Mouse (Mus musculus) limb, embryonic 11.5 days (tissue): ENCODE measurements around the gene Gm21860. TPM values are rescaled to one million over a fixed set of nuclear protein-coding genes. Genes with fewer than 3 reads are reported as not detected.
A peak's percentile ranks its signal among the peaks of the same experiment; 100 is the strongest.
"Not testable (repeated sequence)": the region's sequence is repeated elsewhere in the genome, so short reads cannot be mapped to it uniquely, and the experiment has no call there.

ENCODE experiments used
- ATAC-seq: fragments of 200-750 bp; cut with Nextera tagmentation; 2 replicates; pipeline ENCODE4 v1.8.0; 2017; ENCODE audit warnings: low read depth; ENCODE audit not compliant: insufficient number of reproducible peaks, low FRiP score, low TSS enrichment
- DNase-seq: peaks from one replicate; pipeline ENCODE4 v3.0.0-alpha.2; 2015; ENCODE audit warnings: low spot score
- H3K27ac ChIP-seq: fragments of 300-500 bp; sonication (generic); replicated peaks from 2 replicates; pipeline ENCODE4 v1.5.1; 2014; ENCODE audit warnings: low read depth, mild to moderate bottlenecking, low read length
- H3K27me3 ChIP-seq: fragments of 300-500 bp; sonication (generic); 2 replicates; pipeline ENCODE4 v1.6.1; 2014; ENCODE audit warnings: mild to moderate bottlenecking, low read length, mixed read lengths; ENCODE audit not compliant: control insufficient read depth, insufficient read depth
- H3K36me3 ChIP-seq: fragments of 300-500 bp; sonication (generic); 2 replicates; pipeline ENCODE4 v1.6.1; 2014; ENCODE audit warnings: mild to moderate bottlenecking, low read length, moderate library complexity, mixed read lengths; ENCODE audit not compliant: control insufficient read depth, insufficient read depth
- H3K4me1 ChIP-seq: fragments of 300-500 bp; sonication (generic); 2 replicates; pipeline ENCODE4 v1.6.1; 2014; ENCODE audit warnings: low read length, mixed read lengths; ENCODE audit not compliant: control insufficient read depth, insufficient read depth
- H3K4me2 ChIP-seq: fragments of 300-500 bp; sonication (generic); 2 replicates; pipeline ENCODE4 v1.6.1; 2014; ENCODE audit warnings: low read depth, mild to moderate bottlenecking, moderate library complexity; ENCODE audit not compliant: severe bottlenecking
- H3K4me3 ChIP-seq: fragments of 300-500 bp; sonication (generic); 2 replicates; pipeline ENCODE4 v1.5.1; 2014; ENCODE audit warnings: low read depth, low read length
- H3K9ac ChIP-seq: fragments of 300-500 bp; sonication (generic); 2 replicates; pipeline ENCODE4 v1.6.1; 2014; ENCODE audit warnings: mild to moderate bottlenecking, low read length
- H3K9me3 ChIP-seq: fragments of 300-500 bp; sonication (generic); 2 replicates; pipeline ENCODE4 v1.6.1; 2016; ENCODE audit warnings: low read length; ENCODE audit not compliant: control insufficient read depth
- WGBS: fragments of 180-500 bp; shearing (Covaris S2); extraction: QIAGEN DNeasy Blood & Tissue Kit; methylation state at CpG from one replicate; pipeline ENCODE4 v1.1.7; 2014; 5-methylcytosine and 5-hydroxymethylcytosine counted together
- polyA plus RNA-seq: library from polyadenylated mRNA; unstranded; fragments of >200 nt; fragmentation: Nextera tagmentation; extraction: Ambion mirVana; gene quantifications from 2 replicates; pipeline ENCODE4 v1.2.1, GENCODE M21; 2014

Gm21860 gene
- polyA plus RNA-seq, 1 experiment from 2014 or later: not detected

DNA sequence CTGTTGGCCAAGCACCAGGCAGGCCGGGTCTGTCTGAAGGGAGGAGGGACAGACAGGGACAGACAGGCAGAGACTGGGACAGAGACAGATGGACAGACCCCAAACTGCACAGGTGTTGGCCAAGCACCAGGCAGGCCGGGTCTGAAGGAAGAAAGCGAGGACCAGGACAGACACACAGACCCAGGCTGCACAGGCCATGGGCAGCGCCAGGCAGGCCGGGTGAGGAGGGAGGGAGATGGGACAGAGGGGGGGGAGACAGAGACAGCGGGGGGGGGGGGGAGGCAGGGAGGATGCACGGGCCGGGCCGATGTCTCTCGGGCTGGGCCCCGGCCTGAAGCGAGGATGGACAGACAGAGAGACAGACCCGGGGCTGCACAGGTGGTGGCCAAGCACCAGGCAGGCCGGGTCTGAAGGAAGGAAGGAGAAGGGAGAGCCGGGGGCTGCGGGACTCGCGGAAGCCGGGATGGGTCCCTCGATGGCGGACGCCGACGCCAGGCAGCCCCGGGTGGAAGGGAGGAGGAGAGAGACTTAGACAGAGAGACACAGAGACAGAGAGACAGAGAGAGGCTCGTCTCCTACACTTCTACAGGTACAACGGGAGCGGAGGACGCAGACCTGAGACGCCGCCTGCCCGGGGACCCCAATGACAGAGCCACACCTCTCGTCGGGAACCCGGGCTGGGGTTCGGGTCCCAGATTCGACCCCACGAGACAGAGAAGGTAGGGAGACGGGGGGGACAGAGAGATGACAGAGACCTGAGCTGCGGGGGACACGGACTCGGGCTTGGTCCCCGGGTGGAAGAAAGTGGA lies 13.0 kb downstream of the Gm21860 start:
- not testable (repeated sequence) for H3K4me2 ChIP-seq, H3K27me3 ChIP-seq, H3K4me3 ChIP-seq, H3K9ac ChIP-seq, H3K27ac ChIP-seq, H3K4me1 ChIP-seq
- peak; percentile 48 for ATAC-seq
- peaks cover 46% of the 10 kb centered on the region for H3K36me3 ChIP-seq
- peak; percentile 77 for DNase-seq
- WGBS: 85% methylated on average over 42 of the region's 43 CpGs
- peaks cover 47% of the 10 kb centered on the region for H3K9me3 ChIP-seq

DNA sequence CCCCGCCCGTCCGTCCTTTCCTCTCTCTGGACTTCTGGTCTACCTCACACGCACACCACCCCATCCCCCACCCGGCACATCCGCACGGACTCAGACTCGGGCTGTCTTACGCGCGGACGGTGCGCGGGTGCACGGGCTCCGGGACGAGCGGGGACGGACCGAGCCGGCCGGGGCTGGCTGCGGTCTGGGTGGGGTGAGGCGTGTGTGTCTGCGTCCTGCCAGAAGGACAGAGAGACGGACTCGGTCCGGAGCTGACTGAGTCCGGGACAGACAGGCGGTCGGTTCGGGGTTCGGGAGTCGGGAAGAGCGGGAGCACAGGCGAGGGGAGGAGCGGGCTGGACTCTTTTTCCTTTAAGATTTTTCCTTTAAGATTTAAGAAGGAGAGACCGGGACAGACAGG lies 13.6 kb downstream of the Gm21860 start:
- H3K36me3 ChIP-seq: peaks cover 46% of the 10 kb centered on the region
- peaks cover 47% of the 10 kb centered on the region for H3K9me3 ChIP-seq
- not testable (repeated sequence) for H3K27me3 ChIP-seq

DNA sequence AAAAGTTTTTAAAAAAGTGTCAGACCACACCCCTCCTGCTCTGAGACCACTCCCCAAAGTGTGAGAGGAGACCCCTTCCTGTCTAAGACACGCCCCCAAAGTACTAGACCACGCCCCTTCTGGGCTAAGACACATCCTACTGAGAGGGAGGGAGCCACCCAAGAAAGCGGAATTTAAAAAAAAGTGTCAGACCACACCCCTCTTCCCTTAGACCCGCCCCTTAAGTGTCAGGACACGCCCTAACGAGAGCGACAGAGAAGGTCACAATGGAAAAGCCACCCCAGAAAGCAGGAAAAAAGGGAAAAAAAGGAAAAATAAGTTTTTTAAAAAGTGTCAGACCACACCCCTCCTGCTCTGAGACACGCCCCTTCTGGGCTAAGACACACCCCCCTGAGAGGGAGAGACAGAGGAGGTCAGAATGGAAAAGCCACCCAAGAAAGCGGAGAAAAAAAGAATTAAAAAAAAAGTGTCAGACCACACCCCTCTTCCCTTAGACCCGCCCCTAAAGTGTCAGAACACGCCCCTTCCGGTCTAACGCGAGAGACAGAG lies 14.5 kb downstream of the Gm21860 start:
- no peaks in the 10 kb centered on the region for H3K4me1 ChIP-seq
- no peak overlapping the region for H3K27ac ChIP-seq
- H3K4me2 ChIP-seq: no peak overlapping the region
- no peak overlapping the region for H3K4me3 ChIP-seq
- no peak overlapping the region for H3K9ac ChIP-seq
- WGBS: 49% methylated on average over 14 of the region's 14 CpGs
- ATAC-seq (peak; percentile 12; the same call in 1 of the 2 replicates), DNase-seq (peak; percentile 81)
- no peaks in the 10 kb centered on the region for H3K27me3 ChIP-seq
- H3K9me3 ChIP-seq: peaks cover 48% of the 10 kb centered on the region
- peaks cover 44% of the 10 kb centered on the region for H3K36me3 ChIP-seq

More for the DNA sequence above, 13.6 kb downstream of the Gm21860 start:
- H3K4me3 ChIP-seq, H3K27ac ChIP-seq, H3K4me1 ChIP-seq, H3K4me2 ChIP-seq, H3K9ac ChIP-seq: not testable (repeated sequence)
- DNase-seq: peak; percentile 84
- ATAC-seq: peak; percentile 70
- 77% methylated on average over 38 of the region's 38 CpGs for WGBS

DNA sequence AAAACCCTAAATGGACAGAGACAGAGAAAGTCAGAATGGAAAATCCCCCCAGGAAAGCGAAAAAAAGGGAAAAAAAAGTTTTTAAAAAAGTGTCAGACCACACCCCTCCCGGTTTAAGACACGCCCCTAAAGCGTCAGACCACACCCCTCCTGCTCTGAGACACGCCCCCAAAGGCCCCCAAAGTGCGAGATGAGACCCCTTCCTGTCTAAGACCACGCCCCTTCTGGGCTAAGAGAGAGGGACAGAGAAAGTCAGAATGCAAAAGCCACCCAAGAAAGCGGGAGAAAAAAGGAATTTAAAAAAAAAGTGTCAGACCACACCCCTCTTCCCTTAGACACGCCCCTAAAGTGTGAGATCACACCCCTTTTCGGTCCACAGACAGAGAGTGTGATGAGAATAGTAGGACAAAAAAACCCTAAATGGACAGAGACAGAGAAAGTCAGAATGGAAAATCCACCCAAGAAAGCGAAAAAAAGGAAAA lies 15.0 kb downstream of the Gm21860 start:
- not testable (repeated sequence) for H3K4me2 ChIP-seq, H3K4me1 ChIP-seq, H3K9ac ChIP-seq, H3K27me3 ChIP-seq, H3K4me3 ChIP-seq, H3K27ac ChIP-seq
- WGBS: 56% methylated on average over 11 of the region's 11 CpGs
- peak; percentile 67 for DNase-seq
- H3K9me3 ChIP-seq: peaks cover 48% of the 10 kb centered on the region
- ATAC-seq: peak; percentile 4; the same call in 1 of the 2 replicates
- peaks cover 42% of the 10 kb centered on the region for H3K36me3 ChIP-seq

DNA sequence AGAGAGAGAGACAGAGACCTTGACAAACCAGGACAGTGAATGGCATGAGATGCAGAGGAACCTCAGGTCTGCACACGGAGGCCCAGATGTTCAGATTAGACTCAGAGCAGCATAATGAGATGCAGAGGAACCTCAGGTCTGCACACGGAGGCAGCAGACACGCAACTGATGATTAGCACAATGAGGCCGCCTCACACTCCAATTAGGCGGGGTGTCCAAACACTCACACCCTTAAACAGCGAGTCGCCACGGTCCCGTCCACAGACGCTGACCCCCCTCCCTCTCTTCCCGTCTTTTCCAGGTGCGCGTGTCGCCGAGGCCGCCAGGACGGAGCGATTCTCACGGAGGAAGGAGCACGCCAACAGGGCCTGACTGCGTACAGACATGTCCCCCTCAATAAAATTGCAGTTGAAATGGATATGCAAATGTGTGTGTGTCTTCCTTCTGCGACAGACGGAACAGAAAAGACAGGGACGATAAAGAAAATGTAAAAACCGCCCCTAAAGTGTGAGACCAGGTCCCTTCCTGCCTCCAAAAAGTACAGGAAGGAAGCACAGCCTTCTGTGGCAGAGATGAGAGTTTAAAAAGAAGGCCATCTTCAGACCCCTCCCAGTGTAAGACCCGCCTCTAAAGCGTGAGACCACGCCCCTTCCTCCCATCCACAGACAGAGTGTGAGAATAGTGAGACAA lies 15.6 kb downstream of the Gm21860 start:
- H3K9ac ChIP-seq, H3K4me3 ChIP-seq, H3K4me1 ChIP-seq, H3K27me3 ChIP-seq, H3K4me2 ChIP-seq, H3K27ac ChIP-seq: not testable (repeated sequence)
- peaks cover 42% of the 10 kb centered on the region for H3K9me3 ChIP-seq
- WGBS: 75% methylated on average over 28 of the region's 28 CpGs
- DNase-seq: peak; percentile 83
- peak; percentile 53 for ATAC-seq
- H3K36me3 ChIP-seq: peaks cover 38% of the 10 kb centered on the region

DNA sequence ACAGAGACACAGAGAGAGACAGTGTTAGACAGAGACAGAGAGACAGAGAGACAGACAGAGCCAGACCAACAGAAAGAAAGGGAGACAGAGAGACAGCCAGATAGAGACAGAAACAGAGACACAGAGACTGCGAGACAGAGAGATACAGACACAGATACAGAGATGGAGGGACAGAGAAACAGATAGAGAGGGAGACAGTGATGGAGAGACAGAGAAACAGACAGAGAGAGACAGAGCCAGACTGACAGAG lies 16.3 kb downstream of the Gm21860 start:
- no peak overlapping the region for H3K4me2 ChIP-seq
- no peak overlapping the region for H3K4me3 ChIP-seq
- no peak for ATAC-seq
- H3K9me3 ChIP-seq: peaks cover 42% of the 10 kb centered on the region
- 88% methylated on average over 1 of the region's 1 CpGs for WGBS
- H3K4me1 ChIP-seq: no peaks in the 10 kb centered on the region
- H3K27ac ChIP-seq: no peak overlapping the region
- H3K27me3 ChIP-seq: no peaks in the 10 kb centered on the region
- H3K9ac ChIP-seq: no peak overlapping the region
- peaks cover 38% of the 10 kb centered on the region for H3K36me3 ChIP-seq
- DNase-seq: no peak

DNA sequence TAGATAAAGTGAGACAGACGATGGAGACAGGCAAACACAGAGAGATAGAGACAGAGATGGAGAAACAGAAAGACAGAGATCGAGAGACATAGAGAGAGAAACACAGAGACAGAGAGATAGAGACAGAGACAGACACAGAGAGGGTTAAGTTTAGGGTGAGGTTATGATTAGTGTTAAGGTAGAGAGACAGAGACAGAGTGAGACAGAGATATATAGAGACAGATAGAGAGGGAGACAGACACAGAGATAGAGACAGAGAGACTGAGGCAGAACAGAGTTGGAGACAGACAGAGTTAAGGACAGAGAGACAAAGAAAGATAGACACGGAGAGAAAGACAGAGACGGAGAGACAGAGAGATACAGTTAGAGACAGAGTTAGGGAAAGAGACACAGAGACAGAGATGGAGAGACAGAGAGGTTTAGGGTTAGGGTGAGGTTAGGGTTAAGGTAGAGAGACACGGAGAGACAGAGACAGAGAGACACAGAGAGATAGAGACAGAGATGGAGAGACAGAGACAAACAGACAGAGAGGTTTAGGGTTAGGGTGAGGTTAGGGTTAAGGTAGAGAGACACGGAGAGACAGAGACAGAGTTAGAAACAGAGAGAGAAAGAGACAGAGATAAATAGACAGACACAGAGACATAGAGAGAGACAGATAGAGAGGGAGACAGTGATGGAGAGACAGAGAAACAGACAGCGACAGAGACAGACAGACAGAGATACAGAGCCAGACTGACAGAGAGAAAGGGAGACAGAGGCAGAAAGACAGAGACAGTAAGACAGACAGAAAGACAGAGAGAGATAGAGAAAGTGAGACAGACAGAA lies 16.8 kb downstream of the Gm21860 start:
- peaks cover 38% of the 10 kb centered on the region for H3K36me3 ChIP-seq
- H3K9me3 ChIP-seq: peaks cover 41% of the 10 kb centered on the region
- 72% methylated on average over 3 of the region's 7 CpGs for WGBS
- no peak for DNase-seq
- H3K27me3 ChIP-seq: no peaks in the 10 kb centered on the region
- no peak overlapping the region for H3K9ac ChIP-seq
- no peak for ATAC-seq
- no peak overlapping the region for H3K27ac ChIP-seq
- H3K4me3 ChIP-seq: no peak overlapping the region
- no peaks in the 10 kb centered on the region for H3K4me1 ChIP-seq
- no peak overlapping the region for H3K4me2 ChIP-seq
